Mouse (Mus musculus) 3134 (cell line): ENCODE measurements around the gene Adat1.
"Not testable (repeated sequence)": the region's sequence is repeated elsewhere in the genome, so short reads cannot be mapped to it uniquely, and the experiment has no call there.

Experiments
- DNase-seq: peaks from one replicate; pipeline ENCODE4 v3.0.0-alpha.2; 2011; ENCODE audit warnings: low spot score; ENCODE audit not compliant: insufficient read length; ENCODE audit errors: extremely low read depth

The Adat1 gene

GRCm38 (mm10) chr8:111940171-111941100, 51.7 kb downstream of the Adat1 start, which contains the start of gene Gabarapl2:
Gene Gabarapl2, plus strand, starts transcription at chr8:111940703.
- DNase-seq, result peak; percentile 89

GRCm38 (mm10) chr8:111939516-111940142, 52.5 kb downstream of the Adat1 start:
- DNase-seq, result peak; percentile 77

- not testable (repeated sequence) for DNase-seq
Measured at GRCm38 (mm10) chr8:111938076-111938985, 53.8 kb downstream of the Adat1 start.

- DNase-seq, result no peak
Measured at GRCm38 (mm10) chr8:111937184-111937583, 54.9 kb downstream of the Adat1 start.

GRCm38 (mm10) chr8:111934201-111934600, 57.9 kb downstream of the Adat1 start:
- DNase-seq, result no peak

- peak; percentile 90 for DNase-seq
Measured at GRCm38 (mm10) chr8:111933348-111934076, 58.6 kb downstream of the Adat1 start, which contains the start of gene Tmem231. Gene Tmem231, minus strand, starts transcription at chr8:111933881.

GRCm38 (mm10) chr8:111932580-111933336, 59.3 kb downstream of the Adat1 start:
- DNase-seq, result peak; percentile 67

GRCm38 (mm10) chr8:111931721-111932120, 60.4 kb downstream of the Adat1 start:
- DNase-seq, result no peak

- no peak for DNase-seq
Measured at GRCm38 (mm10) chr8:111929648-111930344, 62.3 kb downstream of the Adat1 start.

- no peak for DNase-seq
Measured at GRCm38 (mm10) chr8:111924976-111925375, 67.1 kb downstream of the Adat1 start.

GRCm38 (mm10) chr8:111923383-111923804, 68.7 kb downstream of the Adat1 start:
- DNase-seq, result peak; percentile 68

- no peak for DNase-seq
Measured at GRCm38 (mm10) chr8:111920971-111921370, 71.1 kb downstream of the Adat1 start.

GRCm38 (mm10) chr8:111919663-111920062, 72.4 kb downstream of the Adat1 start:
- no peak for DNase-seq
